Mouse (Mus musculus) leukemia stem cell, adult 10-12 weeks (primary cell): Measurements from ENCODE around the gene Cyfip2. TPM values are rescaled to one million over a fixed set of nuclear protein-coding genes. Genes with fewer than 3 reads are reported as not detected.

ENCODE experiments used
- polyA plus RNA-seq: library from polyadenylated mRNA; stranded (reverse); fragments of >175 nt; gene quantifications from 2 replicates; pipeline ENCODE4 v1.2.3, GENCODE M21; 2012; ENCODE audit warnings: low replicate concordance

Cyfip2 gene
- polyA plus RNA-seq: 5.7 and 5.9 TPM in 2 replicates

GRCm38 (mm10) chr11:46312523-46313035 is at the start of gene Cyfip2:
Gene Cyfip2 (minus strand): TSS chr11:46312859.

GRCm38 (mm10) chr11:46235334-46235733 is 77.3 kb downstream of the Cyfip2 start, which contains the start of gene Fndc9:
Gene Fndc9 (plus strand): TSS chr11:46235531.

DNA sequence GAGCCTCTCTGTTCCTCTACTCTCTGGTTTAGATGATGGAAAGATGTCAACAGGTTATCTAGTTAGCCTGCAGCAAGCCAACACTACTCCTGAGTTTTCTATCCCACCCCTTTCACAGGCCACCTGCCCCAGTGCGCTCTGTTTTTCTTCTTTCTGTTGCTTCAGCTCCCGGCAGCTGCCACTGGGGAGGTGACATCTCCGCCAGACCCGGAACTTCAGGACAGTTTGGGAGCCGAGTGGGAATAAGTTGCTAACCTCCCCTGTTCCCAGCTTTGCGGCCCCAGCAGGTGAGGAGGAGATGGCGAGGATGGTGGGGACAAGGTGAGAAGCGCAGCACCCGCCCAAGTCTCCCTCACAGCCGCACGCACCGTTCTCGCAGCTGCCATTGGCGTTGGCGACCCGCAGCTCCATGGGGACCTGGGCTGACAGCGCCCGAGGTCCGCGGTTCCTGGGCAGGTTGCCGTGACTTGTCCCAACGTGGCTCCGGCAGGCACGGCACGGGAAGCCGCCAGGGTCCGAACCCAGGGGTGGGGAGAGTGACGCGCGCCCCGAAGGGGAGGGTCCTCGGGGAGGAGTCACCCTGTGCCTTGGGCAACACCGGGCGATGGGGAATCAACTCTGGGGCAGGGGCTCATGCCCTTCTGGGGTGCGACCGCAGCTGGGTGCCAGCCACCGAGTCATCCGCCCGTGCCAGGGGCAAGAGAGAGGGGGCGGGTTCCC is 146.6 kb downstream of the Cyfip2 start, which contains the start of gene Nipal4:
Nipal4 (minus strand) TSS at position 643 of the 720 bp plus-strand sequence.

Other genes starting within 250 kb of the Cyfip2 start
- not detected in 2 replicates for gene Nipal4, start 146.4 kb downstream of the Cyfip2 start, polyA plus RNA-seq
- not detected in 2 replicates for gene Fndc9, start 77.3 kb downstream of the Cyfip2 start, polyA plus RNA-seq
- gene Itk, start 76.7 kb upstream of the Cyfip2 start, polyA plus RNA-seq: 0.25 and 2.1 TPM in 2 replicates
- gene Fam71b, start 83.7 kb upstream of the Cyfip2 start, polyA plus RNA-seq: 0.26 TPM in 1 of 2 replicates, not detected in the other
- gene Med7, start 124.1 kb upstream of the Cyfip2 start, polyA plus RNA-seq: 134 and 269 TPM in 2 replicates
- 0.11 TPM in 2 replicates for gene Havcr2, start 142.1 kb upstream of the Cyfip2 start, polyA plus RNA-seq
- gene Gm12169, start 211.4 kb upstream of the Cyfip2 start, polyA plus RNA-seq: not detected in 2 replicates